ENCODE assay signal across 7 mouse cellular contexts in genomic region chr8:117159031-117159430, GRCm38 (mm10). TPM values are rescaled to one million over a fixed set of nuclear protein-coding genes. Genes with fewer than 3 reads are reported as not detected.
DNase-seq lines count a peak whose midpoint lies in the region; ATAC-seq and TF ChIP-seq lines count a peak whose summit lies in the region.

No protein-coding gene starts in this region.

- H3K4me1 ChIP-seq in lung, embryonic 14.5 days (ENCODE audit: insufficient read depth) = peaks cover 5% of the 10 kb centered on the region; the same call in 1 of the 2 replicates
- H3K4me1 ChIP-seq in forebrain, embryonic 13.5 days = peaks cover 33% of the 10 kb centered on the region
- peaks cover 26% of the 10 kb centered on the region for H3K4me1 ChIP-seq in limb, embryonic 13.5 days
- H3K4me1 ChIP-seq in stomach, embryonic 15.5 days = peaks cover 24% of the 10 kb centered on the region; the same call in 1 of the 2 replicates

- no peak for TF ChIP-seq CTCF in lung, embryonic 14.5 days (IDR thresholded peaks at IDR 0.05; ENCODE audit: low read depth)

- H3K4me2 ChIP-seq in lung, embryonic 14.5 days = peak overlapping the region; percentile 96
- H3K4me2 ChIP-seq in forebrain, embryonic 13.5 days = peak overlapping the region; percentile 71
- H3K4me2 ChIP-seq in limb, embryonic 13.5 days (replicated peaks) = peak overlapping the region; percentile 78
- H3K4me2 ChIP-seq in stomach, embryonic 15.5 days = peak overlapping the region; percentile 85

- no peaks in the 10 kb centered on the region for H3K27me3 ChIP-seq in lung, embryonic 14.5 days (ENCODE audit: insufficient read depth, low read length)
- no peaks in the 10 kb centered on the region for H3K27me3 ChIP-seq in forebrain, embryonic 13.5 days
- no peaks in the 10 kb centered on the region for H3K27me3 ChIP-seq in limb, embryonic 13.5 days
- H3K27me3 ChIP-seq in stomach, embryonic 15.5 days (replicated peaks) = no peaks in the 10 kb centered on the region

- no peak overlapping the region for H3K27ac ChIP-seq in lung, embryonic 14.5 days (ENCODE audit: low read depth)
- H3K27ac ChIP-seq in forebrain, embryonic 13.5 days = no peak overlapping the region
- no peak overlapping the region for H3K27ac ChIP-seq in limb, embryonic 13.5 days
- no peak overlapping the region for H3K27ac ChIP-seq in stomach, embryonic 15.5 days

- H3K9ac ChIP-seq in lung, embryonic 14.5 days = peak overlapping the region; percentile 89
- H3K9ac ChIP-seq in forebrain, embryonic 13.5 days = peak overlapping the region; percentile 91; the same call in 1 of the 2 replicates
- peak overlapping the region; percentile 95; the same call in 1 of the 2 replicates for H3K9ac ChIP-seq in limb, embryonic 13.5 days
- H3K9ac ChIP-seq in stomach, embryonic 15.5 days = no peak overlapping the region

- peak overlapping the region; percentile 87 for H3K4me3 ChIP-seq in lung, embryonic 14.5 days (ENCODE audit: low read depth, low read length)
- H3K4me3 ChIP-seq in forebrain, embryonic 13.5 days = peak overlapping the region; percentile 95
- peak overlapping the region; percentile 97 for H3K4me3 ChIP-seq in limb, embryonic 13.5 days
- H3K4me3 ChIP-seq in stomach, embryonic 15.5 days (replicated peaks) = peak overlapping the region; percentile 98

- no peaks in the 10 kb centered on the region for H3K36me3 ChIP-seq in lung, embryonic 14.5 days (ENCODE audit: insufficient read depth)
- no peaks in the 10 kb centered on the region for H3K36me3 ChIP-seq in forebrain, embryonic 13.5 days (ENCODE audit: poor library complexity, severe bottlenecking)
- H3K36me3 ChIP-seq in limb, embryonic 13.5 days = no peaks in the 10 kb centered on the region
- no peaks in the 10 kb centered on the region for H3K36me3 ChIP-seq in stomach, embryonic 15.5 days

- 44% methylated on average over 5 of the region's 5 CpGs for WGBS in lung, embryonic 14.5 days
- WGBS in forebrain, embryonic 13.5 days = 66% methylated on average over 5 of the region's 5 CpGs
- 65% methylated on average over 5 of the region's 5 CpGs for WGBS in limb, embryonic 13.5 days
- 54% methylated on average over 5 of the region's 5 CpGs for WGBS in stomach, embryonic 15.5 days

- no peaks in the 10 kb centered on the region for H3K9me3 ChIP-seq in lung, embryonic 14.5 days (ENCODE audit: low read depth, low read length)
- no peaks in the 10 kb centered on the region for H3K9me3 ChIP-seq in forebrain, embryonic 13.5 days (replicated peaks)
- no peaks in the 10 kb centered on the region for H3K9me3 ChIP-seq in limb, embryonic 13.5 days
- H3K9me3 ChIP-seq in stomach, embryonic 15.5 days = no peaks in the 10 kb centered on the region

- DNase-seq in lung, embryonic 14.5 days = no peak
- no peak for DNase-seq in lung, postnatal 10 days
- DNase-seq in cerebellum, postnatal 10 days = no peak

- ATAC-seq in lung, embryonic 14.5 days (ENCODE audit: insufficient read depth) = no peak
- ATAC-seq in forebrain, embryonic 13.5 days = no peak
- no peak for ATAC-seq in limb, embryonic 13.5 days (ENCODE audit: low FRiP score, low read depth)
- ATAC-seq in stomach, embryonic 15.5 days (ENCODE audit: insufficient read depth, low FRiP score, low read depth) = no peak
- ATAC-seq in megakaryocyte progenitor cell, adult 5-6 weeks (replicated peaks; ENCODE audit: poor library complexity) = no peak

RNA-seq across cellular contexts. Expression of gene Gan, which starts 1.1 kb away (rescaled TPM):
- polyA plus RNA-seq in lung, embryonic 14.5 days (2014; fragmentation: Nextera tagmentation; extraction: Ambion mirVana) = 3.3 and 3.4 TPM in 2 replicates
- polyA plus RNA-seq in forebrain, embryonic 13.5 days (2015; fragmentation: Nextera tagmentation; extraction: Ambion mirVana) = 2.8 and 3.9 TPM in 2 replicates
- 2.7 and 2.8 TPM in 2 replicates for polyA plus RNA-seq in limb, embryonic 13.5 days (2015; fragmentation: Nextera tagmentation; extraction: Ambion mirVana)
- polyA plus RNA-seq in stomach, embryonic 15.5 days (2015; fragmentation: Nextera tagmentation; extraction: Ambion mirVana) = 2.3 and 2.8 TPM in 2 replicates
- total RNA-seq in megakaryocyte progenitor cell, adult 5-6 weeks (2015) = 4.2 and 4.7 TPM in 2 replicates
- 3.3 and 3.9 TPM in 2 replicates for total RNA-seq in megakaryocyte progenitor cell, adult 5-6 weeks (2017)
